Mouse (Mus musculus) thymus, adult 2 months (tissue): ENCODE measurements around the gene Thrb.

Source experiments
- CTCF ChIP-seq: fragments of 200-500 bp; IDR thresholded peaks from 2 replicates; pipeline ENCODE4 v1.5.1; 2012; ENCODE audit warnings: mild to moderate bottlenecking, control low read depth, low read length, moderate library complexity, borderline replicate concordance; ENCODE audit not compliant: control insufficient read depth, poor library complexity, insufficient read depth; ENCODE audit errors: extremely low read depth
- POLR2A ChIP-seq: fragments of 200-500 bp; IDR thresholded peaks from 2 replicates; pipeline ENCODE4 v1.6.1; 2012; ENCODE audit warnings: mild to moderate bottlenecking, low read length, control low read depth, moderate library complexity; ENCODE audit not compliant: control insufficient read depth, poor library complexity, insufficient read depth; ENCODE audit errors: extremely low read depth

DNA sequence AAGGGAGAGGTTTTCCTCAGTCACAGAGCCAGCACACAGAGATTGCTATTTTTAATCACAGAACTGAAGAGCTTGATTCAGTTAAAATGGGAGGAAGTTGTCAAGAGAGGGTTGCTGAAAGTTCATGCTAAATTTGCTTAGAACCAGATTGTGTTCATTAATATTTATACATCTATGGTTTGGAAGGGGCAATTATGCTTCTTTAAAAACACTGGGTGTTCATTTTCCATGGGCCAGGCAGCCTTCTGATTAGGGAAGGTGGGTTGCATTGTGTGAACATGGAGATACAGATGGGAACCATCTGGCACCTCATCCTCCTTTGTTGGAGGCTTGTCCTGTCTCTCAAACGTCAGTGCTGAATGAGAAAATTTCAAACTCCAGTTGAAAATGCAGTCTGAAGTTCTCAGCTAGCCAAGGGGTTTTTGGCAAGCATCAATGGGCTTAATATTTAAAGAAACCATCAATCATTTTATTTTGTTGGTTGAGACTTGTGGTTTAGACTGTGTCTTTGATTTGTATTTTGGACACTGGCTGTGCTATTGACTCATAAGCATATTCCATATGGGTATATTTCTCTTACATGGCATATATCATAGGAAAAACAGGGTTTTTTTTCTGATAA is 62.9 kb downstream of the Thrb start:
- no peak for TF ChIP-seq CTCF
- TF ChIP-seq POLR2A: no peak
